ENCODE assay signal across 13 mouse cellular contexts in genomic region chr5:89763189-89764187, GRCm38 (mm10).
A peak's percentile ranks its signal among the peaks of the same experiment; 100 is the strongest.
DNase-seq lines count a peak whose midpoint lies in the region; ATAC-seq lines count a peak whose summit lies in the region.
"Had no signal": no experiment of that assay in that cellular context is flagged by ENCODE, and none has a peak within 500 bp of the region (broad histone marks: within the 10 kb centered on the region; RNA-seq: fewer than 3 reads in every experiment).

No protein-coding gene starts in this region.

- H3K27me3 ChIP-seq in kidney, embryonic 16.5 days (ENCODE audit: insufficient read depth, low read length): no peaks in the 10 kb centered on the region
- peaks cover 12% of the 10 kb centered on the region for H3K27me3 ChIP-seq in forebrain, embryonic 12.5 days
- H3K27me3 ChIP-seq: intestine, embryonic 15.5 days; lung, embryonic 15.5 days had no signal

- H3K4me2 ChIP-seq in kidney, embryonic 16.5 days (replicated peaks; ENCODE audit: low read depth, low read length): peak overlapping the region; percentile 15; the same call in 1 of the 2 replicates
- H3K4me2 ChIP-seq in forebrain, embryonic 12.5 days: peak overlapping the region; percentile 37
- H3K4me2 ChIP-seq: intestine, embryonic 15.5 days; lung, embryonic 15.5 days had no signal

- no peaks in the 10 kb centered on the region for H3K9me3 ChIP-seq in kidney, embryonic 16.5 days (ENCODE audit: low read length)
- no peaks in the 10 kb centered on the region for H3K9me3 ChIP-seq in forebrain, embryonic 12.5 days
- H3K9me3 ChIP-seq: intestine, embryonic 15.5 days; lung, embryonic 15.5 days had no signal

- no peak overlapping the region for H3K9ac ChIP-seq in kidney, embryonic 16.5 days (replicated peaks; ENCODE audit: low read length)
- no peak overlapping the region for H3K9ac ChIP-seq in forebrain, embryonic 12.5 days
- H3K9ac ChIP-seq: intestine, embryonic 15.5 days; lung, embryonic 15.5 days had no signal

- H3K4me1 ChIP-seq in kidney, embryonic 16.5 days (ENCODE audit: insufficient read depth, low read length): peaks cover 6% of the 10 kb centered on the region; the same call in 1 of the 2 replicates
- peaks cover 11% of the 10 kb centered on the region for H3K4me1 ChIP-seq in forebrain, embryonic 12.5 days
- H3K4me1 ChIP-seq: intestine, embryonic 15.5 days; lung, embryonic 15.5 days had no signal

- H3K27ac ChIP-seq in kidney, embryonic 16.5 days (ENCODE audit: low read length): no peak overlapping the region
- H3K27ac ChIP-seq in forebrain, embryonic 12.5 days: no peak overlapping the region; the same call in 1 of the 2 replicates
- H3K27ac ChIP-seq: intestine, embryonic 15.5 days; lung, embryonic 15.5 days had no signal

- no peak for ATAC-seq in kidney, embryonic 16.5 days (ENCODE audit: low FRiP score, low TSS enrichment)
- ATAC-seq in forebrain, embryonic 12.5 days (ENCODE audit: low FRiP score): peak; percentile 92
- ATAC-seq in megakaryocyte progenitor cell, adult 5-6 weeks (replicated peaks; ENCODE audit: poor library complexity): no peak
- ATAC-seq: intestine, embryonic 15.5 days had no signal

- H3K36me3 ChIP-seq in kidney, embryonic 16.5 days (ENCODE audit: insufficient read depth, low read length): no peaks in the 10 kb centered on the region
- H3K36me3 ChIP-seq in forebrain, embryonic 12.5 days (replicated peaks): no peaks in the 10 kb centered on the region
- H3K36me3 ChIP-seq: intestine, embryonic 15.5 days; lung, embryonic 15.5 days had no signal

- H3K4me3 ChIP-seq in kidney, embryonic 16.5 days (ENCODE audit: low read length): no peak overlapping the region
- no peak overlapping the region for H3K4me3 ChIP-seq in forebrain, embryonic 12.5 days (replicated peaks)
- H3K4me3 ChIP-seq: intestine, embryonic 15.5 days; lung, embryonic 15.5 days had no signal

- 14% methylated on average over 11 of the region's 11 CpGs for WGBS in kidney, embryonic 16.5 days
- WGBS in forebrain, embryonic 12.5 days: 2% methylated on average over 11 of the region's 11 CpGs

- no peak for DNase-seq in kidney, adult 18-20 months
- peak; percentile 44 for DNase-seq in mesoderm, embryonic 11.5 days (ENCODE audit: low read depth, low spot score)
- DNase-seq in yolk sac, embryonic 10.5 days (ENCODE audit: low spot score): peak; percentile 1
- DNase-seq in adrenal gland, adult 18-20 months (ENCODE audit: low spot score in 2 of 2): no peak
- DNase-seq in gastrocnemius, adult 18-20 months (ENCODE audit: low spot score): no peak
- DNase-seq: adrenal gland, adult 2 months; cerebellum, adult 8-10 months; layer of hippocampus, postnatal 36 days had no signal

Comparison
In these comparisons a context has a peak if more than half of its experiments do, and no peak if none do; other contexts are left out.
1. DNase-seq: peak in mesoderm, embryonic 11.5 days (single experiment) and yolk sac, embryonic 10.5 days (single experiment); none in kidney, adult 18-20 months (single experiment), adrenal gland, adult 18-20 months (0 of 2) and gastrocnemius, adult 18-20 months (single experiment).